Mouse (Mus musculus) heart, adult 2 months (tissue): ENCODE data around the gene Ankmy1.
A peak's percentile ranks its signal among the peaks of the same experiment; 100 is the strongest.

Experiments
- CTCF ChIP-seq: fragments of 200-600 bp; IDR thresholded peaks from 2 replicates; pipeline ENCODE4 v1.8.1; 2022; ENCODE audit warnings: antibody characterized with exemption, mild to moderate bottlenecking, moderate library complexity
- POLR2A ChIP-seq: fragments of 200-500 bp; IDR thresholded peaks from 2 replicates; pipeline ENCODE4 v1.6.1; 2011; ENCODE audit warnings: mild to moderate bottlenecking, low read depth, low read length, control low read depth; ENCODE audit not compliant: insufficient read depth

DNA sequence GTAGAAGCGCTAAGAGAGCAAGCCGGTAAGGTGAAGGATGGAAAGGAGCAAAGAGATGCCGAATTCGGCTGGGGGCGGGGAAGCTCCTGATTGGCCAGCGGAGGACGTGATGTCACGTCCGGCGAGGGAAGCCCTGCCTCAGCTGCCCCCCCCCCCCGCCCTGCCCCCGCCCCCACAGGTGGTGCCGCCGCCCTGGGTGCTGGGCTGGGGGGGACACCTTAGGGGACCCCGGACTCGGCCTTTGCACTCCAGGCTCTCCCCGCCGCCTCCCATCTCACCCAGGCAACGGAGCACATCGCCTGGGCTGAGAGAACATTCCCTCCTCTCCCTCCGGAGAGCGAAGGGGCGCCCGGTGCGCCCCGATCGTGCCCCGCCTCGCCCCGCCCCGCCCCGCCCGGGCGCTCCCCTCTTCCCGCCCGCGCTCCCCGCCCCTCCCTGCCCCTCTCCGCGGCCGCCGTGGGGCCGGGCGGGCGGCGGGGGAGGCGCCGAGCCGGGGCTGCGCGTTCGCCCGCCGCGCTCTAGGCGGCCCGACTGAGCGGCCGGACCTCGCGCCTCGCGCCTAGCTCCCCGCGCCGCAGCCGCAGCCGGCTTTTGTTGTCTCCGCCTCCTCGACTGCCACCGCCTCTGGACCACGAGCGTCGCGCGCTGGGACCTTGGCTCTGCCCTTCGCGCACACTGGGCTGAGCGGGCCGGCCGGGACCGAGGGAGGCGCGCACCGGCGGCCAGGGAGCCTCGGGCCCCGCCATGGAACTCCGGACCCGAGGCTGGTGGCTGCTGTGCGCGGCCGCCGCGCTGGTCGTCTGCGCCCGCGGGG lies 71.3 kb downstream of the Ankmy1 start, which contains the start of gene Gpc1:
- TF ChIP-seq POLR2A (0 out of 2 replicates have a peak, but pooled peaks have one; percentile 25), CTCF (no peak)
